ENCODE assay signal across 8 mouse cellular contexts in the genomic region with DNA sequence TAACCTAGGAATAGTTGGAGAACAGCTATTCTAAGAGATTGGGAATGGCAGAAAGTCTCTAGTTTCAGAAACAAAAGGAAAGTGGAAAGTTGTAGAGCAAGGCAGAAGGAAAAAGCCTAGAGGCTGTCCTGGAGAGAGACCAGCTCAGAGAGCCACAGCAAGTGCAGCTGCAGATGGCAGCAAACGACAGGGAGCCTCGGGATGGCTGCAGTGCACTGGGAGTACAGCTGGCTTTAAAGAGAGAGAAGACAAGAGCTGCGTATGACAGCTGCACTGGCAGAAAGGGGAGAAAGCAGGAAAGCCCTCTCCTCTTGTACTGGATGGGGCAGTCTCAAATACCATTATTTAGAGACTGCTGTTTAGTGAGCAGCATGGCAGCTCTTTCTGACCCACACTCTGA. TPM values are rescaled to one million over a fixed set of nuclear protein-coding genes. Genes with fewer than 3 reads are reported as not detected.
A peak's percentile ranks its signal among the peaks of the same experiment; 100 is the strongest.
DNase-seq lines count a peak whose midpoint lies in the region.

No protein-coding gene starts in this region.

- peak; percentile 57 for DNase-seq in adrenal gland, postnatal 10 days
- no peak for DNase-seq in adrenal gland, postnatal 4 days (ENCODE audit: low spot score in 2 of 2)
- peak; percentile 18 to 24 for DNase-seq in left cerebral cortex, postnatal 14 days (ENCODE audit: low spot score in 2 of 2)
- DNase-seq in left cerebral cortex, adult 11 months (ENCODE audit: low spot score): no peak
- DNase-seq in embryo, embryonic 10.5 days (ENCODE audit: low spot score): peak; percentile 51
- peak; percentile 30 for DNase-seq in mesoderm, embryonic 11.5 days (ENCODE audit: low read depth, low spot score)
- no peak for DNase-seq in thymus, postnatal 14 days
- no peak for DNase-seq in cerebellum, adult 18-20 months

- intact Hi-C loops in left cerebral cortex, postnatal 14 days (cut with DNase I): no loop called here

RNA-seq across cellular contexts. Expression of a gene that starts 37.7 kb away (rescaled TPM):
- 1 to 10 TPM; 1.4 to 2.3 TPM for total RNA-seq in adrenal gland, postnatal 10 days (2021)
- total RNA-seq in adrenal gland, postnatal 4 days (2021): 1 to 10 TPM; 2.6 to 4.0 TPM
- total RNA-seq in left cerebral cortex, postnatal 14 days (2021): 10 to 100 TPM; 83.0 to 87.9 TPM

Comparison
In these comparisons a context has a peak if more than half of its experiments do, and no peak if none do; other contexts are left out.
1. DNase-seq: peak in adrenal gland, postnatal 10 days (single experiment), left cerebral cortex, postnatal 14 days (2 of 2), embryo, embryonic 10.5 days (single experiment) and mesoderm, embryonic 11.5 days (single experiment); none in adrenal gland, postnatal 4 days (0 of 2), left cerebral cortex, adult 11 months (single experiment), thymus, postnatal 14 days (single experiment) and cerebellum, adult 18-20 months (0 of 2).
2. RNA of a gene that starts 37.7 kb away (total RNA-seq): 83.0 to 87.9 TPM in left cerebral cortex, postnatal 14 days; 2.6 to 4.0 TPM in adrenal gland, postnatal 4 days and 1.4 to 2.3 TPM in adrenal gland, postnatal 10 days; every median in the first group is over 10 times any median in the second.